Mouse (Mus musculus) intestine, embryonic 14.5 days (tissue): ENCODE measurements around the gene Noxa1. TPM values are rescaled to one million over a fixed set of nuclear protein-coding genes. Genes with fewer than 3 reads are reported as not detected.
A peak's percentile ranks its signal among the peaks of the same experiment; 100 is the strongest.

Experiments used
- ATAC-seq: fragments of 200-750 bp; cut with Nextera tagmentation; replicated peaks from 2 replicates; pipeline ENCODE4 v1.8.0; 2017; ENCODE audit warnings: low read depth, moderate number of reproducible peaks, moderate TSS enrichment, moderate library complexity; ENCODE audit not compliant: low FRiP score, low TSS enrichment
- DNase-seq: peaks from one replicate; pipeline ENCODE4 v3.0.0-alpha.2; 2018; ENCODE audit warnings: low spot score
- H3K27ac ChIP-seq: fragments of 300-500 bp; sonication (generic); 2 replicates; pipeline ENCODE4 v1.5.1; 2014; ENCODE audit warnings: low read depth, mild to moderate bottlenecking, control low read depth
- H3K27me3 ChIP-seq: fragments of 300-500 bp; sonication (generic); replicated peaks from 2 replicates; pipeline ENCODE4 v1.6.1; 2014; ENCODE audit warnings: low read length, control low read depth; ENCODE audit not compliant: control insufficient read depth, insufficient read depth
- H3K36me3 ChIP-seq: fragments of 300-500 bp; sonication (generic); 2 replicates; pipeline ENCODE4 v1.6.1; 2014; ENCODE audit warnings: low read length, control low read depth; ENCODE audit not compliant: control insufficient read depth, insufficient read depth
- H3K4me1 ChIP-seq: fragments of 300-500 bp; sonication (generic); replicated peaks from 2 replicates; pipeline ENCODE4 v1.6.1; 2014; ENCODE audit warnings: low read length, control low read depth, mixed read lengths; ENCODE audit not compliant: control insufficient read depth, insufficient read depth
- H3K4me2 ChIP-seq: fragments of 300-500 bp; sonication (generic); 2 replicates; pipeline ENCODE4 v1.6.1; 2014; ENCODE audit warnings: low read length
- H3K4me3 ChIP-seq: fragments of 300-500 bp; sonication (generic); 2 replicates; pipeline ENCODE4 v1.5.1; 2014; ENCODE audit warnings: low read depth, low read length, control low read depth, mixed read lengths
- H3K9ac ChIP-seq: fragments of 300-500 bp; sonication (generic); 2 replicates; pipeline ENCODE4 v1.6.1; 2014; ENCODE audit warnings: mild to moderate bottlenecking, low read length
- H3K9me3 ChIP-seq: fragments of 300-500 bp; sonication (generic); 2 replicates; pipeline ENCODE4 v1.6.1; 2016; ENCODE audit warnings: low read length, control low read depth; ENCODE audit not compliant: control insufficient read depth
- WGBS: fragments of 180-500 bp; shearing (Covaris S2); extraction: QIAGEN DNeasy Blood & Tissue Kit; methylation state at CpG from one replicate; pipeline ENCODE4 v1.1.7; 2014; 5-methylcytosine and 5-hydroxymethylcytosine counted together
- polyA plus RNA-seq: library from polyadenylated mRNA; unstranded; fragments of >200 nt; fragmentation: Nextera tagmentation; extraction: Ambion mirVana; gene quantifications from 2 replicates; pipeline ENCODE4 v1.2.1, GENCODE M21; 2014

Noxa1 gene
- polyA plus RNA-seq, 1 experiment from 2014 or later, result 5.7 TPM

DNA sequence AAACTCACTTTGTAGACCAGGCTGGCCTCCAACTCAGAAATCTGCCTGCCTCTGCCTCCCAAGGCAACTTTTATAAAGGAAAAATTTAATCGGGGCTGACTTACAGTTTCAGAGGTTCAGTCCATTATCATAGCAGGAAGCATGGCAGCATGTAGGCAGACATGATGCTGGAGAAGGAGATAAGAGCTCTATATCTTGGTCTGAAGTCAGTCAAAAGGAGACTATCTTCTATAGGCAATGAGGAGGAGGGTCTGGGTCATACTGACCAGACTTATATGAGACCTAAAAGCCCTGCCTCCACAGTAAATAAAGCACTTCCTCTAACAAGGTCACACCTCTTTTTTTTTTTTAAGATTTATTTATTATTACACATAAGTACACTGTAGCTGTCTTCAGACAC lies 30.7 kb downstream of the Noxa1 start:
- Histone ChIP-seq H3K4me1 (no peaks in the 10 kb centered on the region), H3K27ac (no peak overlapping the region), H3K4me2 (no peak overlapping the region), H3K9ac (no peak overlapping the region), H3K4me3 (no peak overlapping the region), H3K27me3 (no peaks in the 10 kb centered on the region), H3K36me3 (peaks cover 26% of the 10 kb centered on the region), H3K9me3 (no peaks in the 10 kb centered on the region)
- no peak for ATAC-seq
- 92% methylated on average over 1 of the region's 1 CpGs for WGBS
- no peak for DNase-seq

DNA sequence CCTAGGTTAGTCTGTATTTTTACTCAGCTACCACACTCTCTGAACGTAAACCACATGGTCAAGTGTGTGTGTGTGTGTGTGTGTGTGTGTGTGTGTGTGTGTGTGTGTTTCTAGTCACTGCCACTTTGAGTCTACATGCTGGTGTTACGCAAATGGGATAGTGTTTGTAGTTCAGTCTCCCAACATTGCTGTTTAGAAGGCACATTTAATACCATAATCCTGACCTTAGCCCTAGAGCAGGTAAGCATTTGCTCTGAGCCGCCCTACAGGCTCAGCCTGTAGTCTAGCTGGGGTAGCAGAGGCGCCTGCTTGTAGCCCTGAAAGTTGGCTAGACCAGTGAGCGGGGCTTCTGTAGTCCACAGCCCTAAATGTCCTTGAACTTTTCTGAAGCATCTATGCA lies 31.4 kb downstream of the Noxa1 start:
- Histone ChIP-seq H3K9ac (no peak overlapping the region), H3K4me1 (no peaks in the 10 kb centered on the region), H3K36me3 (peaks cover 26% of the 10 kb centered on the region), H3K27ac (no peak overlapping the region), H3K27me3 (no peaks in the 10 kb centered on the region), H3K9me3 (no peaks in the 10 kb centered on the region), H3K4me2 (no peak overlapping the region), H3K4me3 (no peak overlapping the region)
- ATAC-seq, result no peak
- DNase-seq, result no peak
- WGBS, result 90% methylated on average over 5 of the region's 5 CpGs

DNA sequence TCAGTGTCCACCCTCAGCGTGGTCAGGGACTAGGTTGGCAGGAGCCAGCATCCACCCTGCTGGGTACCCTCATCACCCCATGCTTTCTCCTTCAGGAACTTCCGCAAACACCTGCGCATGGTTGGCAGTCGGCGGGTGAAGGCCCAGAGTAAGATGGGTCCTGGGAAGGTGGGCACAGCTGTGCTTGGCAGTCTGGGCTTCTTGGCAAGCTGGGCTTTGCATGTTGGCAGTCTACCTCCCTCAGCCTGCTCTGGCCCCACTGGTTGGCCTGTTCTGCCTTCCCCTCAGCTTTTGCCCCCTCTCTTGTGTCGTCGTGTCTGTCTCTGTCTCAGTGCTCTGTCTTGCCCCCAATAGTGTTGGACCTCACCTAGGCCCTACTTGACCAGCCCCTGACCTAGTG lies 36.0 kb downstream of the Noxa1 start:
- 86% methylated on average over 7 of the region's 7 CpGs for WGBS
- H3K27ac ChIP-seq, result no peak overlapping the region
- DNase-seq, result no peak
- H3K9ac ChIP-seq, result no peak overlapping the region
- peaks cover 46% of the 10 kb centered on the region for H3K36me3 ChIP-seq
- H3K4me1 ChIP-seq, result peaks cover 6% of the 10 kb centered on the region
- H3K4me2 ChIP-seq, result no peak overlapping the region
- H3K9me3 ChIP-seq, result no peaks in the 10 kb centered on the region
- no peak overlapping the region for H3K4me3 ChIP-seq
- no peak for ATAC-seq
- no peaks in the 10 kb centered on the region for H3K27me3 ChIP-seq

DNA sequence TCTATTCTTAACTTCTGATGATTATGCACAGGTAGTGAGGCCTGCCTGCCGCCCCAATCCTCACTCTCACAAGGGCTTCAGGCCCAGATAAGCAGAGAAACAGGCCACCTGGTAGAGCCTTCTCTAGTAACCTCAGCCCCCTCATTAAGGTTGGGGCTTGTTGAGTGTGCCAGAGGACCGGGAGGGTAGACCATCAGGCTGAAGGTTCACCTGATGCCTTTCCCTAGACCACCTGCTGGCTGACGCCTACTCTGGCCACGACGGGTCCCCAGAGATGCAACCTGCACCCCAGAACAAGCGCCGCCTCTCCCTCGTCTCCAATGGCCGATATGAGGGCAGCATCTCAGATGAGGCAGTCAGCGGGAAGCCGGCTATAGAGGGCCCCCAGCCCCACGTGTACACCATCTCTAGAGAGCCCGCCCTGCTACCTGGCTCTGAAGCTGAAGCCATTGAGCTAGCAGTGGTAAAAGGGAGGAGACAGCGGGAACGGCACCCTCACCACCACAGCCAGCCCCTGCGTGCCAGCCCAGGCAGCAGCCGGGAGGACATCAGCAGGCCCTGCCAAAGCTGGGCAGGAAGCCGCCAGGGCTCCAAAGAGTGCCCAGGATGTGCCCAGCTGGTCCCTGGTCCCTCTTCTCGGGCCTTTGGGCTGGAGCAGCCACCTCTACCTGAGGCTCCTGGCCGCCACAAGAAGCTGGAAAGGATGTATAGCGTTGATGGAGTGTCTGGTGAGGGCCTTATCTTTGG lies 39.4 kb downstream of the Noxa1 start:
- Histone ChIP-seq H3K4me2 (peak overlapping the region; percentile 88), H3K36me3 (peaks cover 33% of the 10 kb centered on the region), H3K9me3 (no peaks in the 10 kb centered on the region), H3K4me3 (no peak overlapping the region; the same call in 1 of the 2 replicates), H3K9ac (no peak overlapping the region), H3K4me1 (peaks cover 6% of the 10 kb centered on the region), H3K27ac (no peak overlapping the region), H3K27me3 (no peaks in the 10 kb centered on the region)
- no peak for DNase-seq
- no peak for ATAC-seq
- WGBS, result 90% methylated on average over 21 of the region's 21 CpGs

DNA sequence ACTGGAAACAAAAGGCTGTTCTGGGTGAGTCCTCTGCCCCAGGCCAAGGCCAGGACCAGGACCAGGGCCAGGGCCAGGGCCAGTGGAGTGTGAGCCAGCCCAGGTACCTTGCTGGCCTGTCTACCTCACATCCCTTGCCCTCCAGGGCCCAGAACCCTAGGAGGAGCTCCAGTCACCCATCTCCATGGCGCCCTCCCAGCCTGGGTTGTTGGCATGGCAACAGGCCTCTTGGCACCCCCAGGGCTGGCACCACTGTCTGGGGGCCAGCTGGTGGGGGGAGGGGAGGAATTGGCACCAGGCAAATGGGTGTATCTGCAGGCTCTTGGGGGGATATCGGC lies 39.9 kb downstream of the Noxa1 start:
- peak overlapping the region; percentile 58 for H3K4me3 ChIP-seq
- H3K4me2 ChIP-seq, result peak overlapping the region; percentile 88
- H3K36me3 ChIP-seq, result peaks cover 28% of the 10 kb centered on the region
- H3K9me3 ChIP-seq, result no peaks in the 10 kb centered on the region
- DNase-seq (no peak), ATAC-seq (no peak)
- H3K27ac ChIP-seq, result no peak overlapping the region
- 51% methylated on average over 2 of the region's 2 CpGs for WGBS
- H3K9ac ChIP-seq, result peak overlapping the region; percentile 69
- peaks cover 6% of the 10 kb centered on the region for H3K4me1 ChIP-seq
- H3K27me3 ChIP-seq, result no peaks in the 10 kb centered on the region

DNA sequence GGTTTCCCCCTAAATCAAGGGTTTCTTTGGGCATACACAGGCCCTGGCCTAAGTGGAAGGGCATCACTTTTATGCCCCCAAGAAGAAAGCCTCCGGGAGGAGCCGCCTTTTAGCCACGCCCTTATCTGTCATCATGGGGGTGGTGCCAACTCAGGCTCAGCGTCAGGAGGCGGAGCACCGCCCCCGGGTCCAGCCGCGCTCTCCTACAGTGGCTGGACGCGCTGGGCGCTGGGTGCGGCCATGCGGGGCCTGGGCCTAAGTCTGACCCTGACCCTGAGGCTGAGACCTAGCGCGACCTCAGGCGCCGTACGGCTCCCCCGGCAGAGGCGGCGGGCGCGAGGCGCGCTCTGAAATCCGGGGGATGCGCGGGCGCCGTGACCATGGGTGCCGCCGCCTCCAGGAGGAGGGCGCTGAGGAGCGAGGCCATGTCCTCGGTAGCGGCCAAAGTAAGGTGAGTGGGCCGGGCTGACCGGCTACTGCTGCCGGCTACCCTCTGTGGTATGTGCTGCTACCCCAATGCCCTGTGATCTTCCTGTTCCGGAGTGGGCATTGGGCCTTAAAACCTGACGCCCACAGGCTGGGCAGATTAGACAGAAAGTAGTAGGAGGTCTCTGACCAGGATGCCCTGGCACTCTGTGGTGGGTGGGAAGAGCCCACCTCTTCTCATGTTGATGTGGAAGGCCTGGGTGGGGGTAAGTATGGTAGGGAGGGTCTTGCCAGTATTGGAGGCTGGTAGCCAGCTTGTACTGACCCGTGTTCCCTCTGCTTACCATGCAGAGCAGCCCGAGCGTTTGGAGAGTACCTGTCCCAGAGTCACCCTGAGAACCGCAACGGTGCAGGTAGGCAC lies 40.5 kb downstream of the Noxa1 start, which contains the start of gene Nsmf:
Nsmf (plus strand) TSS at position 135 of the 847 bp plus-strand sequence.
- ATAC-seq (peak; percentile 92), DNase-seq (peak; percentile 92)
- H3K27me3 ChIP-seq, result no peaks in the 10 kb centered on the region
- H3K9me3 ChIP-seq, result no peaks in the 10 kb centered on the region
- no peak within 1 kb of the TSS for H3K27ac ChIP-seq
- peak within 1 kb of the TSS; percentile 88 for H3K4me2 ChIP-seq
- peak within 1 kb of the TSS; percentile 69 for H3K9ac ChIP-seq
- peaks cover 22% of the 10 kb centered on the region for H3K36me3 ChIP-seq
- H3K4me3 ChIP-seq, result peak within 1 kb of the TSS; percentile 58
- H3K4me1 ChIP-seq, result peaks cover 6% of the 10 kb centered on the region
- WGBS, result 5% methylated on average over 47 of the region's 47 CpGs

DNA sequence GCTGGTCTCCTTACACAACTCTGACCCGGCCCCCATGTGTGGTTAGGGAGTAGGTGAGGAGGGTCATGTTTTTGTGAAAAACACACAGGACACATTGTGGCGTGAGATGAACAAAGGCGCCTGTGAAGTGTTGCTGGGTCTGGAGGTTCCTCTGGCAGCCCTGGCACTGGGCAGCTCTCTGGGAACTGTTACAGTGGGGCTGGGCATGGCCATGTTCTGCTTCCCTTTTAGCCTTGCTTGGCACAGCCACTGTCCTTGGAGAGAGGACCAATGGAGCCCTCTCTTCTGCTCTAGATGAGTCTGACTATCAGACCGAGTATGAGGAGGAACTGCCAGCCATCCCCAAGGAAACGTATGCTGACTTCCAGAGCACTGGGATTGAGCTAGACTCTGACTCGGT lies 41.8 kb downstream of the Noxa1 start:
- Histone ChIP-seq H3K4me3 (no peak overlapping the region), H3K4me1 (peaks cover 6% of the 10 kb centered on the region), H3K4me2 (no peak overlapping the region), H3K27me3 (no peaks in the 10 kb centered on the region), H3K9me3 (no peaks in the 10 kb centered on the region), H3K36me3 (peaks cover 20% of the 10 kb centered on the region), H3K27ac (no peak overlapping the region), H3K9ac (no peak overlapping the region)
- 84% methylated on average over 6 of the region's 6 CpGs for WGBS
- no peak for ATAC-seq
- DNase-seq, result no peak

DNA sequence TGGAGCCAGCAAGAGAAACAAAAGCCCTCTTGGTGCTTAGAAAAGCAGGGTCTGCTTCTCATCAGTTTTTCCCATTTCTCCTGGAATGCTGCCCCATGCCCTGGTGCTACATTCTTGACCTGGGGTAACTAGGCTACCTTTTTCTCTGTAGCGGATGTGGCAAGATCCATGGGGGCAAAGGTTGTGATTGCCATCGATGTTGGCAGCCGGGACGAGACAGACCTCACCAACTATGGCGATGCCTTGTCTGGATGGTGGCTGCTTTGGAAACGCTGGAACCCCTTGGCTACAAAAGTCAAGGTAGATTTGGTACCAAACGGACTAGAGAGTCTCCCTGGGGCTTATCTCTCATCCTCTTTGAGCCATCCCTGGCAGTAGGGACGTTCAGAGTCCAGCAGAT lies 43.5 kb downstream of the Noxa1 start:
- ATAC-seq (no peak), DNase-seq (no peak)
- H3K27me3 ChIP-seq, result no peaks in the 10 kb centered on the region
- H3K4me1 ChIP-seq, result peaks cover 6% of the 10 kb centered on the region
- WGBS, result 83% methylated on average over 8 of the region's 8 CpGs
- peaks cover 7% of the 10 kb centered on the region; the same call in 1 of the 2 replicates for H3K36me3 ChIP-seq
- no peak overlapping the region for H3K9ac ChIP-seq
- no peak overlapping the region for H3K4me2 ChIP-seq
- no peak overlapping the region for H3K4me3 ChIP-seq
- no peak overlapping the region for H3K27ac ChIP-seq
- no peaks in the 10 kb centered on the region for H3K9me3 ChIP-seq
